Mouse (Mus musculus) brain, embryonic 14.5 days (tissue): Measurements from ENCODE around the gene Plod1.

Source experiments
- CTCF ChIP-seq: fragments of 200-500 bp; IDR thresholded peaks from 2 replicates; pipeline ENCODE4 v1.5.1; 2012; ENCODE audit warnings: inconsistent platforms, mild to moderate bottlenecking, moderate library complexity, borderline replicate concordance; ENCODE audit not compliant: insufficient read depth, insufficient read length; ENCODE audit errors: extremely low read depth
- POLR2A ChIP-seq: fragments of 200-500 bp; IDR thresholded peaks from 2 replicates; pipeline ENCODE4 v1.6.1; 2012; ENCODE audit warnings: mild to moderate bottlenecking, inconsistent platforms, borderline replicate concordance; ENCODE audit not compliant: poor library complexity, insufficient read depth, insufficient read length, severe bottlenecking; ENCODE audit errors: extremely low read depth

DNA sequence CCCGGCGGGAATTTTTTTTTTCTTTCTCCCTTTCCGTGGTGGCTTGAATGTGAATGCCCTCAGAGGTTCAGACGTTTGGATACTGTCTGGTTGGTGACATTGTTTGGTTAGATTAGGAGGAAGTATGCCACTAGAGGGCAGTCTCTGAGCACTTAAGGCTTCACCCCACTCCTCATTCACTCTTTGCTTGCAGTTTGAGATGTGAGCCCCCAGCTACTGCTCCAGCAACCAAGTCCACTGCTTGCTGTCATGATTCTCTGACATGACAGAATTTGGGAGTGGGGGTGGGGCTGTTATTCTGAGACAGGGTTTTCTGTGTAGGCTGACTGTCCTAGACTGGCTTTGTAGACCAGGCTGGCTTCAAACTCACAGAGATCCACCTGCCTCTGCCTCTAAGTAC lies 17.0 kb upstream of the Plod1 start:
- TF ChIP-seq CTCF, result peak; percentile 59; the same call in 1 of the 2 replicates
- no peak for TF ChIP-seq POLR2A
